Mouse (Mus musculus) erythroblast, embryonic 14.5 days (primary cell): ENCODE data around the gene Hexim2. TPM values are rescaled to one million over a fixed set of nuclear protein-coding genes. Genes with fewer than 3 reads are reported as not detected.

ENCODE experiments used
- H3K27me3 ChIP-seq: 2 replicates; pipeline ENCODE4 v1.6.1; 2012; ENCODE audit warnings: inconsistent platforms; ENCODE audit not compliant: control insufficient read depth
- H3K36me3 ChIP-seq: 2 replicates; pipeline ENCODE4 v1.6.1; 2012; ENCODE audit warnings: mild to moderate bottlenecking, inconsistent platforms; ENCODE audit not compliant: control insufficient read depth
- H3K4me1 ChIP-seq: 2 replicates; pipeline ENCODE4 v1.6.1; 2012; ENCODE audit warnings: inconsistent platforms; ENCODE audit not compliant: control insufficient read depth
- H3K4me3 ChIP-seq: replicated peaks from 2 replicates; pipeline ENCODE3; 2012; ENCODE audit warnings: moderate library complexity, mild to moderate bottlenecking, inconsistent platforms
- H3K9me3 ChIP-seq: 2 replicates; pipeline ENCODE4 v1.6.1; 2012; ENCODE audit warnings: low read length, inconsistent platforms, mixed read lengths; ENCODE audit not compliant: control insufficient read depth
- GATA1 ChIP-seq: IDR thresholded peaks from 2 replicates; pipeline ENCODE4 v1.6.1; 2012; ENCODE audit warnings: low read length, inconsistent platforms, mixed read lengths
- TAL1 ChIP-seq: IDR thresholded peaks from 3 replicates; pipeline ENCODE4 v1.6.1; 2012; ENCODE audit warnings: low read length, inconsistent platforms, mixed read lengths
- polyA plus RNA-seq: library from polyadenylated mRNA; stranded (reverse); fragments of >175 nt; gene quantifications from 2 replicates; pipeline ENCODE4 v1.2.3, GENCODE M21; 2012

Hexim2 gene
- polyA plus RNA-seq, 1 experiment, result 3.4 TPM

DNA sequence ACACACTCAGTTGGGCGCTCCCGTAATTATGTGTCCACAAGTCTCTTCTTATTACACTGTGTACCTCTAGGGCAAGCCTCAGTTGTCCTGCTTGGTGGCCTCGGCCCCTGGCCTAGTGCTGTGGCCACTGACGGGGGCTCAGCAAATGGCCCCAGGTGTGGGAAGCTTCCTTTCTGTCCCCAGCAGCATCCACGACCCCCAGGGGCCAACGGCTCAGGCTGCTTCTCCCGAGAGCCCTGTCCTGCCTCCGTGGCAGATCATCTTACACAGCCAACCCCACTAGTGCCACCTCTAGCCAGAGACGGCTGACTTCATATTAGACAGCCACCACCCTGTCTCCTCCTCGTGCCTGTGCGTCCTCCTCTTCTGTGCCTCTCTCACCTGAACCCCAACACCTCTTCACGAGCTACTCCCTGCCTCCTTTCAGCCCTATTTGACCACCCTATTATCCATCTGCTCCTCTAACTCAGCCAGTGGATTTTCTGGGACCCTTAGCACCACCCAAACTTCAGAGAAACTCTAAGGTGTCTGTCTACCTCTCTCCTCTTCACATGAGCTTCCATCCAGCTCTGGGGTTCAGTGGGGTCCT, 32.8 kb upstream of the Hexim2 start:
- TF ChIP-seq TAL1, result no peak
- no peak for TF ChIP-seq GATA1
- H3K27me3 ChIP-seq, result peaks cover 65% of the 10 kb centered on the region

DNA sequence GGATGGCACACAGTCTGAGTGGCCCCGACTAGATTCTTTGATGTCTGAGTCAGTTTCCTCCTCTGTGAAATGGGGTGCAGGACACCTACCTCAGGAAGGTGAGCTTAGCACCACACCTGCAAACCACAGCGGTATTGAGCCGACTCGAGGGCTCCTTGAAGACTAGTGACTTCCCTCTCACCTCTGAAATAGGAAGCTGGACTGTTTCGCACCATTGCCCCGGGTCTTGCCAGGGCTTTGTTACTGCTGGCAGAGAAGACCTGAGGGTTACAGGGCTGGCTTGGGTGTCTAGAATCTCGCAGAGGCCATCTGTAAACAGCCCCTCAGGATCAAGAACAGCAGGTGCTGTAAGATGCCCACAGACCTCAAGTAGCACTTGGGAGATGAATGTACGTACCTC, 31.9 kb upstream of the Hexim2 start:
- peaks cover 5% of the 10 kb centered on the region; the same call in 1 of the 2 replicates for H3K9me3 ChIP-seq
- peaks cover 43% of the 10 kb centered on the region for H3K4me1 ChIP-seq
- H3K4me3 ChIP-seq, result no peak overlapping the region
- peaks cover 19% of the 10 kb centered on the region for H3K36me3 ChIP-seq
- TF ChIP-seq GATA1 (no peak), TAL1 (no peak)
- H3K27me3 ChIP-seq, result peaks cover 64% of the 10 kb centered on the region

More for the DNA sequence above, 32.8 kb upstream of the Hexim2 start:
- Histone ChIP-seq H3K4me1 (peaks cover 34% of the 10 kb centered on the region), H3K9me3 (peaks cover 5% of the 10 kb centered on the region; the same call in 1 of the 2 replicates), H3K4me3 (no peak overlapping the region), H3K36me3 (peaks cover 10% of the 10 kb centered on the region)

DNA sequence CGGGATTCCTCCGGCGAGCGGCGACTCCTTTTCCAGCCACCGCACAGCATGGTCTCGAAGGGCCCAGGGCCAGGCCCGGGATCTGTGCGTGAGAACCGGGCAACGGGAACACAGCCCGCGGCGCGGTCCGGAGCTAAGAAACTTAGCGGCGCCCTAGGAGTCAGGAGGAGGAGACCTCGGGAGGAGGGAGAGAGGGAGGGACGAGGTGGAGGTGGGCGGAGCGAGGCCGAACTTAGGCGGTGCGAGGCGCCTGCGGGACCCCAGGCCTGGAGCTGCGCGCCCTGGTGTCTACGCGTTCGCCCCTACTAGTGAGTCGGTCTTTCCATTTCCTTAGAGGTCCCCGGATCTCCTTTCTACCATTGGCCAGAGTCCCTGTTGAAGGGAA, 30.8 kb upstream of the Hexim2 start, which contains the start of the genes Plcd3 and Acbd4:
Gene Plcd3 (minus strand): TSS at position 178 of the 385 bp plus-strand sequence.
Gene Acbd4 (plus strand): TSS at position 202 of the 385 bp plus-strand sequence.
- peak within 1 kb of the TSS; percentile 74 for H3K4me3 ChIP-seq
- peaks cover 5% of the 10 kb centered on the region; the same call in 1 of the 2 replicates for H3K9me3 ChIP-seq
- H3K36me3 ChIP-seq, result peaks cover 30% of the 10 kb centered on the region
- H3K4me1 ChIP-seq, result peaks cover 54% of the 10 kb centered on the region
- TF ChIP-seq TAL1, result no peak
- TF ChIP-seq GATA1, result no peak
- H3K27me3 ChIP-seq, result peaks cover 58% of the 10 kb centered on the region

DNA sequence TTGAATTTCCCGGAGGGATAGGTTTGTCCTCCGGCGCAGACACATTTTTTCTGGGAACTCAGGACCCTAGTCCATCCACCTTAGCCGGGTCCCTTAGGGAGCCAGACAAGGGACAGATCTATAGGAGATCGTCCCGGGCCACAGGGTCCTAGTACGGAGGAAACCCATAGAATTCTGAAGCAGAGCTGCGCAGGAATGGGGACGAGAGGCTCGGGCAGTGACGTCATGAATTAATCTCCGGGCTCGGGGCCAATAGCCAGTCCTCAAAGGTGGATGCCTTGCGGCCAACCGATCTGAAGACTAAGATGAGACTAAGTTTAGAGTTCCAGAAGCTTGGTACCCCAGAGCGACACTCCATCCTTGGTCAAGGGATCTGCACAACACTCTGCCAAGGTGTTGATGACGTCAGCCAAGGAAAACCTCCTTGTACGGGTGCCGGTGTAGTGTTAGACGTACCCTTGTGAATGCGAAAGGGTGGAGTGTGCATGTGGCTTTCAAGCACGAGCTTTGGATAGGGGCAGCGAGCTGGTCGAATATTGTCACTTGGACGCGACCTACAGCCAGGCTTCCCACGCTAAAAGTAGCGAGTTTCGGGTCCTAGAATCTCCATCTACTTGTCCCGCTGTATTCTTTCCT, 30.2 kb upstream of the Hexim2 start:
- TF ChIP-seq GATA1, result no peak
- TF ChIP-seq TAL1, result no peak
- peaks cover 35% of the 10 kb centered on the region for H3K36me3 ChIP-seq
- peaks cover 53% of the 10 kb centered on the region for H3K27me3 ChIP-seq

DNA sequence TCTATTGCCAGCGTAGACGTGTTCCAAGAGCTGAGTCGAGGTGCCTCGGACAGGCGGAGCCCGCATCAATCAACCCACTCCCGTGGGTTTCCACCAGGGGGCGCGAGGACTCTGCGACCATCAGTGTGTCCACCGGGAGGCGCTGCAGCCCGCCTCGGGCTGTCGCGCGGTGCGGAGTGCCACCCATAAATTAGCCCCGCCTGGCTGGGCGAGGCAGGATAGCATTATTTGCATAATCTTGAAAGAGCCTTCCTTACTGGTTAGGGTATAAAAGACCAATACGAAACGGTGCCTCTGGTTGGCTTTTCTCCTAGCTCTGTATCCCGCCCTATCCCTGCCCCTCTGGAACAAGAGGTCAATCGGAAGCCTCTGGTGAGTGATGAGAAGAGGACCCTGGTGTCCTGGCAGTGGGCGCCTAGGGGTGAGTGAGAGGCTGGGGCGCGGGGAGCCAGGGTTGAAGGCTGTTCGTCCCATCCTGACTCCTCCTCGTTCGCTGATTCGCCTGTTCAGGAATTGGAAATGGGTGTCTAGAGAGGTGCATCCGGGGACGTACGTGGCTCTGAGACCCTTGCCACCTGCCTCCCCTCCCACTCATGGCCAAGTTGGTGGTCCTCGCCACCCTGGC, 29.4 kb upstream of the Hexim2 start:
- H3K27me3 ChIP-seq, result peaks cover 44% of the 10 kb centered on the region
- H3K4me3 ChIP-seq, result peak overlapping the region; percentile 74
- H3K36me3 ChIP-seq, result peaks cover 44% of the 10 kb centered on the region
- peaks cover 65% of the 10 kb centered on the region for H3K4me1 ChIP-seq
- H3K9me3 ChIP-seq, result peaks cover 5% of the 10 kb centered on the region; the same call in 1 of the 2 replicates
- no peak for TF ChIP-seq GATA1
- TF ChIP-seq TAL1, result no peak

More for the DNA sequence above, 30.2 kb upstream of the Hexim2 start:
- H3K4me3 ChIP-seq, result peak overlapping the region; percentile 74
- peaks cover 5% of the 10 kb centered on the region; the same call in 1 of the 2 replicates for H3K9me3 ChIP-seq
- peaks cover 59% of the 10 kb centered on the region for H3K4me1 ChIP-seq

DNA sequence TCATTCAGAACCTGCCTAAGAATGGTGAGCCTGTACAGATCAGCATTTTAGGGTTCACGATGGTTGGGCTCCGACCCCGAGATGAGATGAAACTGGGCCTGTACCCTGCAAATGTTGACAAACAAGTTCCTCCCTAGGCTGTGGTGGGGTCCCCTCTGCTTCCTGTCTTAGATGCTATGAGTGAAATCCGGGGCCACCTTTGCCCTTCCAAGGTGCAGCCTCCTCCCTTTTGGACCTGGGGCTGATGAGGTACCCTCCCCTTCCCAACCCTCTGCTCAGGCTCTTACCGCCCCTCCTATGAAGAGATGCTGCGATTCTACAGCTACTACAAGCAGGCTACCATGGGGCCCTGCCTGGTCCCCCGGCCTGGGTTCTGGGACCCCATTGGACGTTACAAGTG, 28.6 kb upstream of the Hexim2 start:
- TF ChIP-seq TAL1 (no peak), GATA1 (no peak)
- peak overlapping the region; percentile 74 for H3K4me3 ChIP-seq
- H3K4me1 ChIP-seq, result peaks cover 65% of the 10 kb centered on the region
- peaks cover 51% of the 10 kb centered on the region for H3K36me3 ChIP-seq
- peaks cover 5% of the 10 kb centered on the region; the same call in 1 of the 2 replicates for H3K9me3 ChIP-seq
- H3K27me3 ChIP-seq, result peaks cover 39% of the 10 kb centered on the region

DNA sequence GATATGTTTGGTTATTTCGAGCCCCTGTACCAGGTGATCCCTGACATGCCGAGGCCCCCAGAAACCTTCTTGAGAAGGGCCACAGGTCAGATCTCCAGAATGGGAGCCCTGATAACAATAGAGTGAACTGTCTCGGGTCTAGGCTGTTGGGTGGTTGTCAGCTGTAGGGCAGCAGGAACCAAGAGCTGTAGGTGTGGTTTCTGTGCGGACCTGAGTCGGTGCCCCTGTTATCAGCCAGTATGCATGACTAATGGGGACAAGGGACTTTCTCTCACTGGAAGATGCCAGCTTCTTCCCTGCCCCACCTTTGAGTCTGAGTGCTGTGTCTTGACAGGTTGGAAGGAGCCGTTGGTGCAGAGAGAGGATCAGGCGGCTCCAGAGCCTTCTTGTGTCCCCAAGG, 27.8 kb upstream of the Hexim2 start:
- Histone ChIP-seq H3K4me3 (peak overlapping the region; percentile 74), H3K27me3 (peaks cover 31% of the 10 kb centered on the region), H3K36me3 (peaks cover 59% of the 10 kb centered on the region), H3K9me3 (peaks cover 5% of the 10 kb centered on the region; the same call in 1 of the 2 replicates), H3K4me1 (peaks cover 68% of the 10 kb centered on the region)
- TF ChIP-seq TAL1, result no peak
- peak; percentile 85 for TF ChIP-seq GATA1

DNA sequence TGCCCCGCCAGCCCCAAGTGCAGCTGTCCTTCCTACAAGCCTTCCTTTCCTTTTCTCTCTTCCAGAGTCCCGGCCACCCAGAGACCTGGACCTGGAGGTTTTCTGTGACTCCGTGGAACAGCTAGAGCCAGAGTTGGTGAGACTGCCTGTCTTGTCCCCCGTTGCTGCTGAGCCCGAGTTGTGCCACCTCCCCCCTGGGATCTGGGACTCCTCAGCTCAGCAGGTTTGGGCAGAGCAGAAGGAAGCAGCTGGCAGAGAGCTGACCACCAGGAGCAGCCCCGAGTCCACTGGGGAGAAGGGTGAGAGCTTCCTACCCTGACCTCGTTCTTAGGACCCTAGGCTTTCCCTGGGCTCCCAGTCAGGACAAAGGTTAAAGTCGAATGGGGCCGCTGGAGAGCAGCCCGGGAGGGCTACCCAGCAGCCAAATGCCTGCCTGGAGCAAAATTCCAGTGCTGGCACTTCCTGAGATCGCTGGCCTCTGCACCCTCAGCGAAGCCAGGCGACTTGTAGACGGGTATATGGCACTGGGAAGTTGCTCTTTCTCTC, 27.0 kb upstream of the Hexim2 start:
- TF ChIP-seq GATA1 (no peak), TAL1 (no peak)
- Histone ChIP-seq H3K9me3 (peaks cover 5% of the 10 kb centered on the region; the same call in 1 of the 2 replicates), H3K4me3 (peak overlapping the region; percentile 74), H3K27me3 (peaks cover 23% of the 10 kb centered on the region), H3K4me1 (peaks cover 68% of the 10 kb centered on the region), H3K36me3 (peaks cover 66% of the 10 kb centered on the region)
